Mouse (Mus musculus): Measurements from ENCODE around the gene Cttnbp2nl. TPM values are rescaled to one million over a fixed set of nuclear protein-coding genes. Genes with fewer than 3 reads are reported as not detected.

Gene Cttnbp2nl
- polyA plus RNA-seq, 1 experiment from 2014 or later: 53.1 TPM

- Histone ChIP-seq H3K27ac (no peak overlapping the region), H3K4me3 (replicated peaks) (no peak overlapping the region), H3K4me2 (no peak overlapping the region), H3K9ac (no peak overlapping the region), H3K36me3 (replicated peaks) (no peaks in the 10 kb centered on the region), H3K27me3 (no peaks in the 10 kb centered on the region), H3K9me3 (no peaks in the 10 kb centered on the region), H3K4me1 (peaks cover 6% of the 10 kb centered on the region; the same call in 1 of the 2 replicates)
- ATAC-seq (ENCODE audit: low FRiP score): no peak
- WGBS: 88% methylated on average over 5 of the region's 5 CpGs
Measured at GRCm38 (mm10) chr3:105075796-105076195, 22.9 kb upstream of the Cttnbp2nl start.

- WGBS: 86% methylated on average over 10 of the region's 10 CpGs
Measured at GRCm38 (mm10) chr3:105072536-105072935, 19.6 kb upstream of the Cttnbp2nl start.

GRCm38 (mm10) chr3:105071251-105071650 is 18.3 kb upstream of the Cttnbp2nl start:
- Histone ChIP-seq H3K4me3 (replicated peaks) (no peak overlapping the region), H3K9me3 (no peaks in the 10 kb centered on the region), H3K4me2 (no peak overlapping the region), H3K27ac (no peak overlapping the region), H3K36me3 (replicated peaks) (no peaks in the 10 kb centered on the region), H3K9ac (no peak overlapping the region), H3K4me1 (no peaks in the 10 kb centered on the region), H3K27me3 (no peaks in the 10 kb centered on the region)
- ATAC-seq (ENCODE audit: low FRiP score): no peak
- WGBS: 94% methylated on average over 5 of the region's 5 CpGs

More at GRCm38 (mm10) chr3:105072536-105072935, 19.6 kb upstream of the Cttnbp2nl start:
- no peak for ATAC-seq (ENCODE audit: low FRiP score)
- no peaks in the 10 kb centered on the region for H3K36me3 ChIP-seq (replicated peaks)
- H3K9ac ChIP-seq: no peak overlapping the region
- H3K27me3 ChIP-seq: no peaks in the 10 kb centered on the region
- no peak overlapping the region for H3K4me3 ChIP-seq (replicated peaks)
- H3K9me3 ChIP-seq: no peaks in the 10 kb centered on the region
- no peak overlapping the region for H3K27ac ChIP-seq
- no peak overlapping the region for H3K4me2 ChIP-seq
- no peaks in the 10 kb centered on the region for H3K4me1 ChIP-seq

GRCm38 (mm10) chr3:105070553-105070952 is 17.6 kb upstream of the Cttnbp2nl start:
- H3K36me3 ChIP-seq (replicated peaks): no peaks in the 10 kb centered on the region
- no peaks in the 10 kb centered on the region for H3K4me1 ChIP-seq
- ATAC-seq (ENCODE audit: low FRiP score): no peak
- H3K4me2 ChIP-seq: no peak overlapping the region
- WGBS: 79% methylated on average over 8 of the region's 8 CpGs
- no peak overlapping the region for H3K4me3 ChIP-seq (replicated peaks)
- H3K9ac ChIP-seq: no peak overlapping the region
- no peaks in the 10 kb centered on the region for H3K27me3 ChIP-seq
- H3K9me3 ChIP-seq: no peaks in the 10 kb centered on the region
- H3K27ac ChIP-seq: no peak overlapping the region

GRCm38 (mm10) chr3:105066544-105066943 is 13.6 kb upstream of the Cttnbp2nl start, which contains the start of gene 4930564D02Rik:
Gene 4930564D02Rik, plus strand, starts transcription at chr3:105066844.
- no peak within 1 kb of the TSS for H3K27ac ChIP-seq
- H3K9me3 ChIP-seq: no peaks in the 10 kb centered on the region
- no peak for ATAC-seq (ENCODE audit: low FRiP score)
- no peaks in the 10 kb centered on the region for H3K4me1 ChIP-seq
- H3K27me3 ChIP-seq: peaks cover 3% of the 10 kb centered on the region; the same call in 1 of the 2 replicates
- no peak within 1 kb of the TSS for H3K4me3 ChIP-seq (replicated peaks)
- H3K4me2 ChIP-seq: no peak within 1 kb of the TSS
- H3K9ac ChIP-seq: no peak within 1 kb of the TSS
- 91% methylated on average over 10 of the region's 10 CpGs for WGBS
- H3K36me3 ChIP-seq (replicated peaks): no peaks in the 10 kb centered on the region

- Histone ChIP-seq H3K27me3 (peaks cover 21% of the 10 kb centered on the region; the same call in 1 of the 2 replicates), H3K4me2 (no peak overlapping the region), H3K4me3 (replicated peaks) (no peak overlapping the region), H3K4me1 (peaks cover 4% of the 10 kb centered on the region; the same call in 1 of the 2 replicates), H3K9ac (no peak overlapping the region), H3K36me3 (replicated peaks) (no peaks in the 10 kb centered on the region), H3K27ac (no peak overlapping the region), H3K9me3 (no peaks in the 10 kb centered on the region)
- ATAC-seq (ENCODE audit: low FRiP score): no peak
- WGBS: 80% methylated on average over 9 of the region's 9 CpGs
Measured at GRCm38 (mm10) chr3:105062676-105063075, 9.7 kb upstream of the Cttnbp2nl start.

GRCm38 (mm10) chr3:105061991-105062390 is 9.0 kb upstream of the Cttnbp2nl start:
- peaks cover 4% of the 10 kb centered on the region; the same call in 1 of the 2 replicates for H3K4me1 ChIP-seq
- WGBS: 58% methylated on average over 1 of the region's 1 CpGs
- peaks cover 21% of the 10 kb centered on the region; the same call in 1 of the 2 replicates for H3K27me3 ChIP-seq
- no peaks in the 10 kb centered on the region for H3K9me3 ChIP-seq
- no peak overlapping the region for H3K4me2 ChIP-seq
- no peak overlapping the region for H3K27ac ChIP-seq
- no peaks in the 10 kb centered on the region for H3K36me3 ChIP-seq (replicated peaks)
- no peak overlapping the region for H3K4me3 ChIP-seq (replicated peaks)
- ATAC-seq (ENCODE audit: low FRiP score): no peak
- H3K9ac ChIP-seq: no peak overlapping the region

GRCm38 (mm10) chr3:105061496-105061895 is 8.6 kb upstream of the Cttnbp2nl start:
- H3K36me3 ChIP-seq (replicated peaks): no peaks in the 10 kb centered on the region
- H3K4me3 ChIP-seq (replicated peaks): no peak overlapping the region
- no peak overlapping the region for H3K9ac ChIP-seq
- H3K27me3 ChIP-seq: peaks cover 21% of the 10 kb centered on the region; the same call in 1 of the 2 replicates
- H3K4me2 ChIP-seq: no peak overlapping the region
- WGBS: 86% methylated on average over 3 of the region's 3 CpGs
- H3K9me3 ChIP-seq: no peaks in the 10 kb centered on the region
- no peak for ATAC-seq (ENCODE audit: low FRiP score)
- peaks cover 4% of the 10 kb centered on the region; the same call in 1 of the 2 replicates for H3K4me1 ChIP-seq
- no peak overlapping the region for H3K27ac ChIP-seq

- Histone ChIP-seq H3K9me3 (no peaks in the 10 kb centered on the region), H3K9ac (no peak overlapping the region), H3K36me3 (replicated peaks) (no peaks in the 10 kb centered on the region), H3K4me3 (replicated peaks) (no peak overlapping the region), H3K27ac (no peak overlapping the region), H3K27me3 (peaks cover 21% of the 10 kb centered on the region; the same call in 1 of the 2 replicates), H3K4me1 (peaks cover 4% of the 10 kb centered on the region; the same call in 1 of the 2 replicates), H3K4me2 (no peak overlapping the region)
- WGBS: 81% methylated on average over 6 of the region's 6 CpGs
- ATAC-seq (ENCODE audit: low FRiP score): no peak
Measured at GRCm38 (mm10) chr3:105060992-105061391, 8.0 kb upstream of the Cttnbp2nl start.

GRCm38 (mm10) chr3:105059911-105060310 is 7.0 kb upstream of the Cttnbp2nl start:
- H3K27ac ChIP-seq: no peak overlapping the region
- H3K4me2 ChIP-seq: no peak overlapping the region
- H3K27me3 ChIP-seq: peaks cover 21% of the 10 kb centered on the region; the same call in 1 of the 2 replicates
- no peaks in the 10 kb centered on the region for H3K36me3 ChIP-seq (replicated peaks)
- no peak overlapping the region for H3K9ac ChIP-seq
- no peaks in the 10 kb centered on the region for H3K9me3 ChIP-seq
- peaks cover 4% of the 10 kb centered on the region; the same call in 1 of the 2 replicates for H3K4me1 ChIP-seq
- 85% methylated on average over 7 of the region's 7 CpGs for WGBS
- no peak for ATAC-seq (ENCODE audit: low FRiP score)
- no peak overlapping the region for H3K4me3 ChIP-seq (replicated peaks)

GRCm38 (mm10) chr3:105058627-105059513 is 5.9 kb upstream of the Cttnbp2nl start:
- WGBS: 17% methylated on average over 25 of the region's 25 CpGs
- peak overlapping the region; percentile 28 for H3K4me3 ChIP-seq (replicated peaks)
- peak; percentile 66 for ATAC-seq (ENCODE audit: low FRiP score)
- H3K9me3 ChIP-seq: no peaks in the 10 kb centered on the region
- no peaks in the 10 kb centered on the region for H3K36me3 ChIP-seq (replicated peaks)
- H3K4me1 ChIP-seq: peaks cover 4% of the 10 kb centered on the region; the same call in 1 of the 2 replicates
- H3K4me2 ChIP-seq: peak overlapping the region; percentile 53
- H3K27ac ChIP-seq: no peak overlapping the region
- peaks cover 21% of the 10 kb centered on the region; the same call in 1 of the 2 replicates for H3K27me3 ChIP-seq
- H3K9ac ChIP-seq: no peak overlapping the region

- H3K9ac ChIP-seq: no peak overlapping the region
- H3K4me1 ChIP-seq: peaks cover 20% of the 10 kb centered on the region
- no peak overlapping the region for H3K4me2 ChIP-seq
- H3K36me3 ChIP-seq (replicated peaks): no peaks in the 10 kb centered on the region
- 81% methylated on average over 4 of the region's 4 CpGs for WGBS
- no peaks in the 10 kb centered on the region for H3K9me3 ChIP-seq
- ATAC-seq (ENCODE audit: low FRiP score): no peak
- H3K27me3 ChIP-seq: peaks cover 14% of the 10 kb centered on the region; the same call in 1 of the 2 replicates
- H3K27ac ChIP-seq: no peak overlapping the region
- H3K4me3 ChIP-seq (replicated peaks): no peak overlapping the region
Measured at GRCm38 (mm10) chr3:105055666-105056065, 2.7 kb upstream of the Cttnbp2nl start.
